Comparison of ENCODE assay signal across 20 mouse cellular contexts in the genomic region with DNA sequence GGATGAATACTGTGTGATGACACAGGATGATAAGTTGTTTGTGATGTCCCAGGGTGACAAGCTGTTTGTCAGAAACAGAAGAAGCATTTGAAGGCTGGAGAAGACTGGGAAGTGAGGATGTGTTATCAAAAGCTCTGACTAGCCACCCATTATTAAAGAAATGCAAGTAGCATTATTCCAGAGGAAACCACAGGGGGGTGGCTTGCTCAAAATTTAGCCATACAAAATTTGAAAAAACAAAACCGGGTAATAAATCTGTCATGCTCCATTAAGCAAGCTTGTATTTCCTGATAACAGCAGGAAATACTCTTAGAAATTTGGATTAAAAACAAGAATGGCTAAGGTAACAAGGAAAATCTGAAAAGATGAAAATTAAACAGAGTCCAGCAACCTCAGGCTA.
DNase-seq lines count a peak whose midpoint lies in the region; ATAC-seq and TF ChIP-seq lines count a peak whose summit lies in the region.
"Had no signal": no experiment of that assay in that cellular context is flagged by ENCODE, and none has a peak within 500 bp of the region (broad histone marks: within the 10 kb centered on the region; RNA-seq: fewer than 3 reads in every experiment).

No protein-coding gene starts in this region.

- no peaks in the 10 kb centered on the region for H3K36me3 ChIP-seq in kidney, embryonic 16.5 days (ENCODE audit: insufficient read depth, low read length)
- H3K36me3 ChIP-seq in intestine, postnatal 0 days (ENCODE audit: control insufficient read depth, insufficient read depth), result no peaks in the 10 kb centered on the region
- H3K36me3 ChIP-seq: embryonic facial prominence, embryonic 15.5 days; forebrain, embryonic 10.5 days; heart, embryonic 12.5 days had no signal

- DNase-seq in adrenal gland, adult 2 months, result peak; percentile 33
- no peak for DNase-seq in adrenal gland, adult 18-20 months (ENCODE audit: low spot score in 2 of 2)
- DNase-seq in kidney, adult 9 months, result peak; percentile 59
- DNase-seq in kidney, postnatal 36 days, result peak; percentile 35 to 42
- no peak for DNase-seq in kidney, adult 11 months
- peak; percentile 25 for DNase-seq in 416B (ENCODE audit: low read depth)
- DNase-seq: adrenal gland, postnatal 36 days; cerebellum, adult 2 months; cerebellum, postnatal 10 days; embryo, embryonic 11 days; gastrocnemius, adult 2 months; gastrocnemius, postnatal 25 days had no signal

- 44% methylated on average over 1 of the region's 1 CpGs for WGBS in kidney, embryonic 16.5 days
- 61% methylated on average over 1 of the region's 1 CpGs for WGBS in intestine, postnatal 0 days

- peaks cover 17% of the 10 kb centered on the region for H3K4me1 ChIP-seq in kidney, embryonic 16.5 days (ENCODE audit: insufficient read depth, low read length)
- 0 out of 2 replicates have a peak, but pooled peaks cover 2% of the 10 kb centered on the region for H3K4me1 ChIP-seq in intestine, postnatal 0 days (replicated peaks; ENCODE audit: control insufficient read depth, insufficient read depth, low read length)
- H3K4me1 ChIP-seq: embryonic facial prominence, embryonic 15.5 days; heart, embryonic 12.5 days had no signal

- H3K4me2 ChIP-seq in kidney, embryonic 16.5 days (replicated peaks; ENCODE audit: low read depth, low read length), result no peak overlapping the region
- H3K4me2 ChIP-seq in intestine, postnatal 0 days (replicated peaks; ENCODE audit: low read depth), result no peak overlapping the region
- H3K4me2 ChIP-seq: embryonic facial prominence, embryonic 15.5 days; heart, embryonic 12.5 days had no signal

- H3K27ac ChIP-seq in kidney, embryonic 16.5 days (ENCODE audit: low read length), result no peak overlapping the region
- H3K27ac ChIP-seq in intestine, postnatal 0 days (ENCODE audit: low read depth, low read length), result no peak overlapping the region
- H3K27ac ChIP-seq: embryonic facial prominence, embryonic 15.5 days; forebrain, embryonic 10.5 days; gastrocnemius, adult 2 months had no signal

- H3K9ac ChIP-seq in kidney, embryonic 16.5 days (replicated peaks; ENCODE audit: low read length), result no peak overlapping the region
- H3K9ac ChIP-seq in intestine, postnatal 0 days (ENCODE audit: low read depth, low read length), result no peak overlapping the region
- H3K9ac ChIP-seq: embryonic facial prominence, embryonic 15.5 days; heart, embryonic 12.5 days had no signal

- TF ChIP-seq CTCF in intestine, postnatal 0 days (IDR thresholded peaks at IDR 0.05; ENCODE audit: low read depth), result no peak

- no peak overlapping the region for H3K4me3 ChIP-seq in kidney, embryonic 16.5 days (ENCODE audit: low read length)
- no peak overlapping the region for H3K4me3 ChIP-seq in intestine, postnatal 0 days (ENCODE audit: low read depth, low read length)
- H3K4me3 ChIP-seq: embryonic facial prominence, embryonic 15.5 days; erythroblast, embryonic 14.5 days; forebrain, embryonic 10.5 days; gastrocnemius, adult 2 months; heart, embryonic 12.5 days had no signal

- ATAC-seq in kidney, embryonic 16.5 days (ENCODE audit: low FRiP score, low TSS enrichment), result no peak
- no peak for ATAC-seq in intestine, postnatal 0 days
- ATAC-seq: forebrain, embryonic 14.5 days; hindbrain, embryonic 16.5 days had no signal

- no peaks in the 10 kb centered on the region for H3K27me3 ChIP-seq in kidney, embryonic 16.5 days (ENCODE audit: insufficient read depth, low read length)
- no peaks in the 10 kb centered on the region for H3K27me3 ChIP-seq in intestine, postnatal 0 days (replicated peaks; ENCODE audit: control insufficient read depth, insufficient read depth, low read length)
- H3K27me3 ChIP-seq: embryonic facial prominence, embryonic 15.5 days; heart, embryonic 12.5 days had no signal

- no peaks in the 10 kb centered on the region for H3K9me3 ChIP-seq in kidney, embryonic 16.5 days (ENCODE audit: low read length)
- H3K9me3 ChIP-seq in intestine, postnatal 0 days (ENCODE audit: control insufficient read depth), result no peaks in the 10 kb centered on the region
- H3K9me3 ChIP-seq: embryonic facial prominence, embryonic 15.5 days; forebrain, embryonic 10.5 days; heart, embryonic 12.5 days had no signal

Comparison
In these comparisons a context has a peak if more than half of its experiments do, and no peak if none do; other contexts are left out.
1. DNase-seq: peak in adrenal gland, adult 2 months (single experiment), kidney, adult 9 months (single experiment), kidney, postnatal 36 days (2 of 2) and 416B (single experiment); none in adrenal gland, adult 18-20 months (0 of 2) and kidney, adult 11 months (single experiment).